Mouse (Mus musculus) forebrain, embryonic 11.5 days (tissue): ENCODE data around the gene Zfp36. TPM values are rescaled to one million over a fixed set of nuclear protein-coding genes. Genes with fewer than 3 reads are reported as not detected.

Experiments used
- ATAC-seq: fragments of 200-750 bp; cut with Nextera tagmentation; replicated peaks from 2 replicates; pipeline ENCODE4 v1.8.0; 2017; ENCODE audit warnings: moderate TSS enrichment; ENCODE audit not compliant: low FRiP score
- DNase-seq: peaks from one replicate; pipeline ENCODE4 v3.0.0-alpha.2; 2017; ENCODE audit warnings: low spot score
- H3K27ac ChIP-seq: fragments of 300-500 bp; sonication (generic); 2 replicates; pipeline ENCODE4 v1.5.1; 2014; ENCODE audit warnings: low read depth, low read length
- H3K27me3 ChIP-seq: fragments of 300-500 bp; sonication (generic); 2 replicates; pipeline ENCODE4 v1.6.1; 2014; ENCODE audit warnings: mild to moderate bottlenecking, low read length, mixed read lengths; ENCODE audit not compliant: control insufficient read depth, insufficient read depth
- H3K36me3 ChIP-seq: fragments of 300-500 bp; sonication (generic); 2 replicates; pipeline ENCODE4 v1.6.1; 2014; ENCODE audit warnings: mild to moderate bottlenecking, low read length, moderate library complexity, mixed read lengths; ENCODE audit not compliant: control insufficient read depth, insufficient read depth
- H3K4me1 ChIP-seq: fragments of 300-500 bp; sonication (generic); replicated peaks from 2 replicates; pipeline ENCODE4 v1.6.1; 2014; ENCODE audit warnings: low read length, mixed read lengths; ENCODE audit not compliant: control insufficient read depth, insufficient read depth
- H3K4me2 ChIP-seq: fragments of 300-500 bp; sonication (generic); 2 replicates; pipeline ENCODE4 v1.6.1; 2014; ENCODE audit warnings: low read depth, mild to moderate bottlenecking, low read length, moderate library complexity, mixed read lengths; ENCODE audit not compliant: severe bottlenecking
- H3K4me3 ChIP-seq: fragments of 300-500 bp; sonication (generic); 2 replicates; pipeline ENCODE4 v1.5.1; 2014; ENCODE audit warnings: low read depth, low read length
- H3K9ac ChIP-seq: fragments of 300-500 bp; sonication (generic); 2 replicates; pipeline ENCODE4 v1.6.1; 2014; ENCODE audit warnings: low read length
- H3K9me3 ChIP-seq: fragments of 300-500 bp; sonication (generic); 2 replicates; pipeline ENCODE4 v1.6.1; 2016; ENCODE audit warnings: low read length, mixed read lengths; ENCODE audit not compliant: control insufficient read depth
- WGBS: fragments of 180-500 bp; shearing (Covaris S2); extraction: QIAGEN DNeasy Blood & Tissue Kit; methylation state at CpG from one replicate; pipeline ENCODE4 v1.1.7; 2014; 5-methylcytosine and 5-hydroxymethylcytosine counted together
- polyA plus RNA-seq: library from polyadenylated mRNA; unstranded; fragments of >200 nt; fragmentation: Nextera tagmentation; extraction: Ambion mirVana; gene quantifications from 2 replicates; pipeline ENCODE4 v1.2.1, GENCODE M21; 2014

The Zfp36 gene
- polyA plus RNA-seq, 1 experiment from 2014 or later: 5.2 TPM

DNA sequence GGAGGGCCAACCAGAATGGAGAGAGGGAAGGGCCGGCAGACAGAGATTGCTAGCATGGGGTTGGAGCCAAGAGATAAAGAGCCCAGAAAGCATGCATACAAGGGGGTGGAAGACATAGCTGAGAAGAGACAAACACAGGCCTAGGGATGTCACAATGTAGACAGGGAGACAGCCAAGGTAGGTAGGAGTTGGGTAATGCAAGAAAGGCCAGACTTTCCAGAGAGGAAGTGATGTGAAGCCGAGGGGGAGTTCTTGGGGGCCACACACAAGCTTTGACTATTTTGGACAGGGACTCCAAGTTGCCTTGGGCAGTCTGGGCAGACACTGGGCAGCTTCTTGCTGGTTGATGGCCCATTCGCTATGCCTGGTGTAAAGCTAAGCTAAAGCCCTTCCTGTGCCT is 21.9 kb upstream of the Zfp36 start:
- ATAC-seq (no peak), DNase-seq (no peak)
- Histone ChIP-seq H3K9me3 (no peaks in the 10 kb centered on the region), H3K27me3 (no peaks in the 10 kb centered on the region), H3K9ac (no peak overlapping the region), H3K4me2 (no peak overlapping the region), H3K27ac (no peak overlapping the region), H3K36me3 (peaks cover 11% of the 10 kb centered on the region), H3K4me1 (no peaks in the 10 kb centered on the region), H3K4me3 (no peak overlapping the region)
- 83% methylated on average over 3 of the region's 3 CpGs for WGBS

DNA sequence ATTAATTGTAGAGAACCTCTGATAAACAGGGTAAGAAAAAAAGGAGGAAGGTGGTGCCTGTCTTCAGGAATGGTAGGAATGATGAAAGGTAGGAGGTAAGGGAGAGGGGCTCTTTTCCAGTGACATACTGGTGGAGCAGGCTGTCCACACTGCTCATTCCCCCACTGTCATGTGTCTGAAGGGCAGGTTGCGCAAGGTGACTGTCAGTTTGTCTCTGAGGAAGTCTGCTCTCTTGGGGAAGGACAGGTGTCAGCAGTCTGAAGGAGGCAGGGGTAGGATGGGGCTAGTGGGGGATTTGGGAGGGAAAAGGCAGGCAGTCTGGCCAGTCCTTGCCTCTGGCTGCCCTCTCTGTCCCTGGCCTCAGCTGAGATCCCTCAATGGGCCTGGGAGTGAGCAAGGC is 21.0 kb upstream of the Zfp36 start:
- no peak for DNase-seq
- peaks cover 11% of the 10 kb centered on the region for H3K36me3 ChIP-seq
- no peaks in the 10 kb centered on the region for H3K27me3 ChIP-seq
- 100% methylated on average over 1 of the region's 1 CpGs for WGBS
- H3K4me1 ChIP-seq: no peaks in the 10 kb centered on the region
- H3K9me3 ChIP-seq: no peaks in the 10 kb centered on the region
- H3K9ac ChIP-seq: no peak overlapping the region
- H3K4me2 ChIP-seq: no peak overlapping the region
- ATAC-seq: no peak
- H3K4me3 ChIP-seq: no peak overlapping the region
- no peak overlapping the region for H3K27ac ChIP-seq

DNA sequence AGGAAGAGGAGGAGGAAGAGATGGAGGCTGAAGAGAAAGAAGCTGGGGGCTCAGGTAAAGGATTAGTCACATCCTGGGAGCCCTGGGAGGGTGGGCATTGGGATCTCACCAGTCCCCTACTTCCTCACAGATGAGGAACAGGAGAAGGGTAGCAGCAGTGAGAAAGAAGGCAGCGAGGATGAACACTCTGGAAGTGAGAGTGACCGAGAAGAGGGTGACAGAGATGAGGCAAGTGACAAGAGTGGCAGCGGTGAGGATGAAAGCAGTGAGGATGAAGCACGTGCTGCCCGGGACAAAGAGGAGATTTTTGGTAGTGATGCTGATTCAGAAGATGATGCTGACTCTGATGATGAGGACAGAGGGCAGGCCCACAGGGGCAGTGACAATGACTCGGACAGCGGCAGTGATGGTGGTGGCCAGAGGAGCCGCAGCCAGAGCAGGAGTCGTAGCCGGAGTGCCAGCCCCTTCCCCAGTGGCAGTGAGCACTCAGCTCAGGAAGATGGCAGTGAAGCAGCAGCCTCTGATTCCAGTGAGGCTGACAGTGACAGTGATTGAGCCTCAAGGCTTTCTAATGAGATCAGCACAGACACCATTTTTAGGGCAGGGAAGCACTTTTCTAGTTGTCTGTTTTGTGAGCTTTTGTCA is 18.8 kb upstream of the Zfp36 start:
- WGBS: 92% methylated on average over 10 of the region's 10 CpGs
- DNase-seq: no peak
- no peak for ATAC-seq
- Histone ChIP-seq H3K4me3 (no peak overlapping the region), H3K9ac (no peak overlapping the region), H3K27ac (no peak overlapping the region), H3K9me3 (no peaks in the 10 kb centered on the region), H3K4me1 (peaks cover under 1% of the 10 kb centered on the region; the same call in 1 of the 2 replicates), H3K4me2 (no peak overlapping the region), H3K36me3 (peaks cover 5% of the 10 kb centered on the region), H3K27me3 (no peaks in the 10 kb centered on the region)

- ATAC-seq: no peak
- no peaks in the 10 kb centered on the region for H3K9me3 ChIP-seq
- 76% methylated on average over 3 of the region's 3 CpGs for WGBS
- no peak overlapping the region for H3K9ac ChIP-seq
- H3K4me2 ChIP-seq: no peak overlapping the region
- H3K4me3 ChIP-seq: no peak overlapping the region
- peaks cover 5% of the 10 kb centered on the region; the same call in 1 of the 2 replicates for H3K4me1 ChIP-seq
- H3K27ac ChIP-seq: no peak overlapping the region
- peaks cover 5% of the 10 kb centered on the region for H3K36me3 ChIP-seq
- H3K27me3 ChIP-seq: no peaks in the 10 kb centered on the region
- DNase-seq: no peak
These were observed 17.9 kb upstream of the Zfp36 start for GRCm38 (mm10) chr7:28398000-28398399.

DNA sequence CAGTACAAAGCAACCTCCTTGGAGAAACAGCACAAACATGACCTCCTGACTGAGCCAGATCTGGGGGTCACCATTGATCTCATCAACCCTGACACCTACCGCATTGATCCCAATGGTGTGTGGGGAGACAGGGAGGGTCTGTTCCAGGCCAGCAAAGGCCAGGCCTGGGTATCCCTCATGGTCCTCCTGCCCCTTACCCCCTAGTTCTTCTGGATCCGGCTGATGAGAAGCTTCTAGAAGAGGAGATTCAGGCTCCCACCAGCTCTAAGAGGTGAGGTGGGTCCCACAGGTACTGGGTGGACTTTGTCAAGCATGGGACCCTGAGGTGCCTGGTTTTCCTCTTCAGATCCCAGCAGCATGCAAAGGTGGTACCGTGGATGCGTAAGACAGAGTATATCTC is 15.4 kb upstream of the Zfp36 start:
- DNase-seq (no peak), ATAC-seq (no peak)
- Histone ChIP-seq H3K4me1 (peaks cover 7% of the 10 kb centered on the region; the same call in 1 of the 2 replicates), H3K4me2 (no peak overlapping the region), H3K27ac (no peak overlapping the region), H3K4me3 (no peak overlapping the region), H3K9me3 (no peaks in the 10 kb centered on the region), H3K36me3 (peaks cover 5% of the 10 kb centered on the region), H3K9ac (no peak overlapping the region), H3K27me3 (no peaks in the 10 kb centered on the region)
- WGBS: 95% methylated on average over 4 of the region's 4 CpGs

DNA sequence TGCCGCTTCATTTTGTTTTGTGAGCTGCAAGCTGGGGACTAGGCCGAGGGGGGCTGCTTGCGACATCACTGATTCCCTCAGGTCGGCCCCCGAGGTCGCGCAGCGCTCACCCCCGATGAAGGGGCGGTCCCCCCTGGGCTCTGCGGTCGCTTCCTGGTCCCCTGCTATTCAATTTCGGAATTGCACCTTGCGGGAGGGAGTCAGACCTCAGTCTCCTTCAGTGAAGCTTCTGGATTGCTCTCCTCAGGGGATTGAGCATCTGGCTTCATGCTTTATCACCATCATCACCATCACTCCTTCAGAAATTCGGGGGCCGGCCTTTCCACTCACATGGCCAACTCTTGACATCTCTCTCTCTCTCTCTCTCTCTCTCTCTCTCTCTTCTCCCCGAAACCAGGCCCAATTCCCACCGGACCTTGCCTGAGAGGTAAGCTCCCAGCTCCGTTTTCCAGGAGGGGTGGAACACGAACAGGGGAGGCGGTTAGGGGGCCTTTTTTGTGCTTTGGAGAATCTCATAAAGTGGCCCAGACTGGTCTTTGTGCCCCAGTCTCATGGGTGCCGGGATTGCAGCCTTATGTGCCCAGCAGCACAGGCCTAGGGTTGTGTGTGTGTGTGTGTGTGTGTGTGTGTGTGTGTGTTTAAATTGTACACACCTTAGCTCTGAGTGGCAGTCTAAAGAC is 13.4 kb upstream of the Zfp36 start:
- no peak for ATAC-seq
- Histone ChIP-seq H3K36me3 (peaks cover 9% of the 10 kb centered on the region), H3K9ac (peak overlapping the region; percentile 80), H3K4me3 (peak overlapping the region; percentile 83), H3K9me3 (no peaks in the 10 kb centered on the region), H3K27me3 (no peaks in the 10 kb centered on the region), H3K27ac (no peak overlapping the region), H3K4me1 (peaks cover 7% of the 10 kb centered on the region; the same call in 1 of the 2 replicates), H3K4me2 (peak overlapping the region; percentile 84)
- DNase-seq: no peak
- 7% methylated on average over 22 of the region's 22 CpGs for WGBS

GRCm38 (mm10) chr7:28392429-28393271 is 12.6 kb upstream of the Zfp36 start, which contains the start of the genes Med29 and Paf1:
TSS of gene Med29 (minus strand) at chr7:28392708.
TSS of gene Paf1 (plus strand) at chr7:28392951.
- Histone ChIP-seq H3K36me3 (peaks cover 11% of the 10 kb centered on the region), H3K4me1 (peaks cover 7% of the 10 kb centered on the region; the same call in 1 of the 2 replicates), H3K4me3 (peak within 1 kb of the TSS; percentile 83), H3K27ac (no peak within 1 kb of the TSS), H3K9ac (peak within 1 kb of the TSS; percentile 80), H3K4me2 (peak within 1 kb of the TSS; percentile 84), H3K27me3 (no peaks in the 10 kb centered on the region), H3K9me3 (no peaks in the 10 kb centered on the region)
- peak; percentile 99 for ATAC-seq
- WGBS: under 1% methylated on average over 58 of the region's 58 CpGs
- DNase-seq: peak; percentile 95

DNA sequence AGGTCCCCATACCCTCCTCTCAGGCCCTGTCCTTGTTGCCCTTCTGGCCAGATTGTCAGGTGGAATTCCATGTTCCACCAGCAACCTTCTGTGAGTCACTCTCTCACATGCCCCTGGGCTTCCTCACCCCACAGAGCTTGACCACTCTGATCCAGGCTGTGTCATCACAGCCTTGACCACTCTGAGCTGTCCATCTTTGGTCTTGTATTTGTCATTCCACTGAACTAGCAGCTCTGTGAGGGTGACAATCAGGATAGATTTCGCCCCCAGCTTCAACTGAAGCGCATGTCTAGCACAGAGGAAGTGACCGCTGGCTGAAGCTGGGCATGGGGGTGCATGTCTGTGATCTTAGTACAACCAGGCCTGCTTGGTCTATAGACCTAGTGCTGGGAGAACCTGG is 10.3 kb upstream of the Zfp36 start:
- Histone ChIP-seq H3K27me3 (no peaks in the 10 kb centered on the region), H3K4me3 (no peak overlapping the region), H3K4me2 (no peak overlapping the region), H3K9ac (no peak overlapping the region), H3K9me3 (no peaks in the 10 kb centered on the region), H3K4me1 (peaks cover 7% of the 10 kb centered on the region; the same call in 1 of the 2 replicates), H3K36me3 (peaks cover 7% of the 10 kb centered on the region; the same call in 1 of the 2 replicates), H3K27ac (no peak overlapping the region)
- DNase-seq (no peak), ATAC-seq (no peak)
- 94% methylated on average over 3 of the region's 3 CpGs for WGBS
